Mouse (Mus musculus) liver, embryonic 14.5 days (tissue): Measurements from ENCODE around the gene Adgrl2. TPM values are rescaled to one million over a fixed set of nuclear protein-coding genes. Genes with fewer than 3 reads are reported as not detected.

Experiments used
- ATAC-seq: fragments of 200-750 bp; cut with Nextera tagmentation; 2 replicates; pipeline ENCODE4 v1.8.0; 2017; ENCODE audit warnings: moderate number of reproducible peaks, mild to moderate bottlenecking, moderate library complexity; ENCODE audit not compliant: insufficient read depth
- DNase-seq, 3 experiments: peaks; one replicate each; pipeline ENCODE4 v3.0.0-alpha.2; 2012 to 2013; ENCODE audit warnings: low read depth in 3 of 3, low spot score in 3 of 3
- H3K27ac ChIP-seq: fragments of 300-500 bp; sonication (generic); 2 replicates; pipeline ENCODE4 v1.5.1; 2014; ENCODE audit warnings: moderate library complexity, mild to moderate bottlenecking, control low read depth, inconsistent platforms
- H3K27me3 ChIP-seq: fragments of 300-500 bp; sonication (generic); 2 replicates; pipeline ENCODE4 v1.6.1; 2014; ENCODE audit warnings: mild to moderate bottlenecking, low read length, moderate library complexity; ENCODE audit not compliant: control insufficient read depth, insufficient read depth
- H3K36me3 ChIP-seq: fragments of 300-500 bp; sonication (generic); replicated peaks from 2 replicates; pipeline ENCODE4 v1.6.1; 2014; ENCODE audit warnings: low read depth; ENCODE audit not compliant: control insufficient read depth, insufficient read depth
- H3K4me1 ChIP-seq, 2 experiments: fragments of 200-500 bp in 1 of 2; fragments of 300-500 bp in 1 of 2; sonication (generic) in 1 of 2; replicated peaks; 2 replicates each; pipeline ENCODE4 v1.6.1; 2012 to 2014; ENCODE audit warnings: antibody characterized with exemption in 1 of 2, inconsistent platforms in 1 of 2, low read length in 1 of 2; ENCODE audit not compliant: control insufficient read depth in 2 of 2, insufficient read depth in 2 of 2
- H3K4me2 ChIP-seq: fragments of 300-500 bp; sonication (generic); 2 replicates; pipeline ENCODE4 v1.6.1; 2014; ENCODE audit warnings: low read depth, mild to moderate bottlenecking, control low read depth, moderate library complexity
- H3K4me3 ChIP-seq, 2 experiments: fragments of 200-500 bp in 1 of 2; fragments of 300-500 bp in 1 of 2; sonication (generic) in 1 of 2; 2 replicates each; pipeline ENCODE4 v1.5.1; 2012 to 2014; ENCODE audit warnings: low read depth in 2 of 2, low read length in 2 of 2, mild to moderate bottlenecking in 2 of 2, control low read depth in 1 of 2, inconsistent platforms in 1 of 2, moderate library complexity in 1 of 2; ENCODE audit not compliant: insufficient read depth in 1 of 2
- H3K9ac ChIP-seq: fragments of 300-500 bp; sonication (generic); replicated peaks from 2 replicates; pipeline ENCODE4 v1.6.1; 2014; ENCODE audit warnings: mild to moderate bottlenecking, control low read depth, moderate library complexity
- H3K9me3 ChIP-seq: fragments of 300-500 bp; sonication (generic); 2 replicates; pipeline ENCODE4 v1.6.1; 2016; ENCODE audit warnings: low read length, mixed read lengths; ENCODE audit not compliant: control insufficient read depth
- CTCF ChIP-seq: IDR thresholded peaks from 2 replicates; pipeline ENCODE4 v1.5.1; 2016; ENCODE audit warnings: antibody characterized with exemption, low read depth, control low read depth
- EP300 ChIP-seq: IDR thresholded peaks from 2 replicates; pipeline ENCODE4 v1.6.1; 2016; ENCODE audit warnings: antibody characterized with exemption, low read depth
- WGBS: fragments of 180-500 bp; shearing (Covaris S2); extraction: QIAGEN DNeasy Blood & Tissue Kit; methylation state at CpG from one replicate; pipeline ENCODE4 v1.1.7; 2014; ENCODE audit not compliant: insufficient replicate concordance; 5-methylcytosine and 5-hydroxymethylcytosine counted together
- polyA plus RNA-seq, 2 experiments: library from polyadenylated mRNA; depleted of rRNA in 1 of 2; stranded (reverse) in 1 of 2; unstranded in 1 of 2; fragments of >200 nt; fragmentation: Nextera tagmentation in 1 of 2; extraction: Ambion mirVana in 1 of 2; gene quantifications; 2 replicates each; pipeline versions ENCODE4 v1.2.1 to v1.2.3; 2012 to 2014

The Adgrl2 gene
- polyA plus RNA-seq, 2 experiments, result 3.2 to 3.8 TPM

- no peak for DNase-seq
- TF ChIP-seq CTCF (no peak), EP300 (no peak)
- no peak overlapping the region for H3K9ac ChIP-seq
Observed at GRCm38 (mm10) chr3:148961611-148962010, 28.7 kb downstream of the Adgrl2 start.

GRCm38 (mm10) chr3:148960751-148961289 is 29.5 kb downstream of the Adgrl2 start:
- Histone ChIP-seq H3K27me3 (no peaks in the 10 kb centered on the region), H3K36me3 (no peaks in the 10 kb centered on the region), H3K9ac (no peak overlapping the region), H3K27ac (no peak overlapping the region), H3K9me3 (no peaks in the 10 kb centered on the region), H3K4me1 (peaks cover 0 to 18% of the 10 kb centered on the region in 2 experiments; a peak in 2 of 4 replicates), H3K4me2 (no peak overlapping the region), H3K4me3 (no peak overlapping the region)
- TF ChIP-seq EP300, result no peak
- TF ChIP-seq CTCF, result no peak
- no peak for DNase-seq
- ATAC-seq, result no peak
- 40% methylated on average over 9 of the region's 9 CpGs for WGBS

More at GRCm38 (mm10) chr3:148961611-148962010, 28.7 kb downstream of the Adgrl2 start:
- Histone ChIP-seq H3K36me3 (no peaks in the 10 kb centered on the region), H3K27me3 (no peaks in the 10 kb centered on the region), H3K4me2 (no peak overlapping the region), H3K27ac (no peak overlapping the region), H3K4me1 (peaks cover 0 to 16% of the 10 kb centered on the region in 2 experiments; a peak in 2 of 4 replicates), H3K4me3 (no peak overlapping the region), H3K9me3 (no peaks in the 10 kb centered on the region)
- WGBS, result 61% methylated on average over 5 of the region's 5 CpGs
- ATAC-seq, result no peak

- Histone ChIP-seq H3K4me3 (no peak overlapping the region), H3K9ac (no peak overlapping the region), H3K36me3 (no peaks in the 10 kb centered on the region), H3K27me3 (no peaks in the 10 kb centered on the region), H3K9me3 (no peaks in the 10 kb centered on the region), H3K4me1 (peaks cover 0 to 18% of the 10 kb centered on the region in 2 experiments; a peak in 2 of 4 replicates), H3K27ac (no peak overlapping the region), H3K4me2 (no peak overlapping the region)
- no peak for TF ChIP-seq EP300
- TF ChIP-seq CTCF, result no peak
- ATAC-seq (no peak; the same call in 1 of the 2 replicates), DNase-seq (no peak)
- WGBS, result 73% methylated on average over 10 of the region's 10 CpGs
Observed at GRCm38 (mm10) chr3:148960215-148960614, 30.1 kb downstream of the Adgrl2 start.

- ATAC-seq (peak; percentile 63; the same call in 1 of the 2 replicates), DNase-seq (no peak)
- TF ChIP-seq CTCF, result no peak
- TF ChIP-seq EP300, result no peak
- no peaks in the 10 kb centered on the region for H3K9me3 ChIP-seq
- H3K4me1 ChIP-seq, result peaks cover 0 to 16% of the 10 kb centered on the region in 2 experiments; a peak in 2 of 4 replicates
- H3K27ac ChIP-seq, result no peak overlapping the region
- H3K4me3 ChIP-seq, result peak overlapping the region; percentile 20 to 44
- H3K36me3 ChIP-seq, result no peaks in the 10 kb centered on the region
- peak overlapping the region; percentile 62 for H3K4me2 ChIP-seq
- H3K27me3 ChIP-seq, result no peaks in the 10 kb centered on the region
- WGBS, result 12% methylated on average over 15 of the region's 15 CpGs
- no peak overlapping the region; the same call in 1 of the 2 replicates for H3K9ac ChIP-seq
Observed at GRCm38 (mm10) chr3:148959327-148960025, 30.9 kb downstream of the Adgrl2 start.

- WGBS, result 54% methylated on average over 5 of the region's 5 CpGs
- DNase-seq, result no peak
- ATAC-seq, result no peak
- H3K36me3 ChIP-seq, result no peaks in the 10 kb centered on the region
- H3K4me1 ChIP-seq, result peaks cover 0 to 16% of the 10 kb centered on the region in 2 experiments; a peak in 2 of 4 replicates
- no peak for TF ChIP-seq EP300
- no peak for TF ChIP-seq CTCF
- H3K4me2 ChIP-seq, result peak overlapping the region; percentile 62
- H3K9me3 ChIP-seq, result no peaks in the 10 kb centered on the region
- no peak overlapping the region for H3K4me3 ChIP-seq
- H3K27ac ChIP-seq, result no peak overlapping the region
- H3K9ac ChIP-seq, result no peak overlapping the region
- no peaks in the 10 kb centered on the region for H3K27me3 ChIP-seq
Observed at GRCm38 (mm10) chr3:148958714-148959113, 31.6 kb downstream of the Adgrl2 start.
